Mouse (Mus musculus) forebrain, embryonic 14.5 days (tissue): ENCODE results near the gene Snx21. TPM values are rescaled to one million over a fixed set of nuclear protein-coding genes. Genes with fewer than 3 reads are reported as not detected.
A peak's percentile ranks its signal among the peaks of the same experiment; 100 is the strongest.
"Not testable (repeated sequence)": the region's sequence is repeated elsewhere in the genome, so short reads cannot be mapped to it uniquely, and the experiment has no call there.

Source experiments
- ATAC-seq: fragments of 200-750 bp; cut with Nextera tagmentation; 2 replicates; pipeline ENCODE4 v1.8.0; 2017; ENCODE audit warnings: mild to moderate bottlenecking, moderate library complexity
- DNase-seq: peaks from one replicate; pipeline ENCODE4 v3.0.0-alpha.2; 2015; ENCODE audit warnings: low spot score
- H3K27ac ChIP-seq: fragments of 300-500 bp; sonication (generic); 2 replicates; pipeline ENCODE4 v1.5.1; 2014; ENCODE audit warnings: low read depth, mild to moderate bottlenecking, control low read depth, low read length, moderate library complexity
- H3K27me3 ChIP-seq: fragments of 300-500 bp; sonication (generic); replicated peaks from 2 replicates; pipeline ENCODE4 v1.6.1; 2014; ENCODE audit warnings: low read length, control low read depth, mixed read lengths; ENCODE audit not compliant: control insufficient read depth, insufficient read depth
- H3K36me3 ChIP-seq: fragments of 300-500 bp; sonication (generic); 2 replicates; pipeline ENCODE4 v1.6.1; 2014; ENCODE audit warnings: low read length, control low read depth; ENCODE audit not compliant: control insufficient read depth, insufficient read depth
- H3K4me1 ChIP-seq: fragments of 300-500 bp; sonication (generic); 2 replicates; pipeline ENCODE4 v1.6.1; 2014; ENCODE audit warnings: antibody characterized with exemption, low read length, control low read depth; ENCODE audit not compliant: control insufficient read depth, insufficient read depth
- H3K4me2 ChIP-seq: fragments of 300-500 bp; sonication (generic); 2 replicates; pipeline ENCODE4 v1.6.1; 2014; ENCODE audit warnings: mild to moderate bottlenecking, control low read depth, low read length
- H3K4me3 ChIP-seq: fragments of 300-500 bp; sonication (generic); 2 replicates; pipeline ENCODE4 v1.5.1; 2014; ENCODE audit warnings: low read depth, low read length, control low read depth
- H3K9ac ChIP-seq: fragments of 300-500 bp; sonication (generic); 2 replicates; pipeline ENCODE4 v1.6.1; 2014; ENCODE audit warnings: mild to moderate bottlenecking, low read length, control low read depth, moderate library complexity
- H3K9me3 ChIP-seq: fragments of 300-500 bp; sonication (generic); replicated peaks from 2 replicates; pipeline ENCODE4 v1.6.1; 2016; ENCODE audit warnings: low read length, control low read depth, mixed read lengths; ENCODE audit not compliant: control insufficient read depth
- WGBS: fragments of 180-500 bp; shearing (Covaris S2); extraction: QIAGEN DNeasy Blood & Tissue Kit; methylation state at CpG from one replicate; pipeline ENCODE4 v1.1.7; 2014; 5-methylcytosine and 5-hydroxymethylcytosine counted together
- polyA plus RNA-seq: library from polyadenylated mRNA; unstranded; fragments of >200 nt; fragmentation: Nextera tagmentation; extraction: Ambion mirVana; gene quantifications from 2 replicates; pipeline ENCODE4 v1.2.1, GENCODE M21; 2014

Gene Snx21
- polyA plus RNA-seq, 1 experiment from 2014 or later: 20.4 TPM

GRCm38 (mm10) chr2:164794293-164794692 is 8.7 kb downstream of the Snx21 start:
- peaks cover 66% of the 10 kb centered on the region for H3K36me3 ChIP-seq
- peak; percentile 94 for DNase-seq
- no peak overlapping the region for H3K27ac ChIP-seq
- H3K4me1 ChIP-seq: no peaks in the 10 kb centered on the region
- no peak overlapping the region for H3K4me3 ChIP-seq
- peak; percentile 38 for ATAC-seq
- H3K4me2 ChIP-seq: no peak overlapping the region
- H3K9me3 ChIP-seq: no peaks in the 10 kb centered on the region
- no peak overlapping the region for H3K9ac ChIP-seq
- WGBS: 25% methylated on average over 5 of the region's 5 CpGs
- H3K27me3 ChIP-seq: no peaks in the 10 kb centered on the region

- no peaks in the 10 kb centered on the region for H3K4me1 ChIP-seq
- no peak overlapping the region for H3K27ac ChIP-seq
- H3K27me3 ChIP-seq: no peaks in the 10 kb centered on the region
- no peak overlapping the region for H3K9ac ChIP-seq
- H3K4me2 ChIP-seq: no peak overlapping the region
- no peak overlapping the region for H3K4me3 ChIP-seq
- H3K9me3 ChIP-seq: no peaks in the 10 kb centered on the region
- WGBS: 88% methylated on average over 4 of the region's 4 CpGs
- ATAC-seq (no peak), DNase-seq (no peak)
- H3K36me3 ChIP-seq: peaks cover 78% of the 10 kb centered on the region
Observed at GRCm38 (mm10) chr2:164795868-164796267, 10.2 kb downstream of the Snx21 start.

GRCm38 (mm10) chr2:164798554-164798953 is 12.9 kb downstream of the Snx21 start:
- H3K36me3 ChIP-seq: peaks cover 56% of the 10 kb centered on the region
- not testable (repeated sequence) for H3K4me3 ChIP-seq, H3K4me1 ChIP-seq, H3K9ac ChIP-seq, H3K4me2 ChIP-seq, H3K27me3 ChIP-seq, ATAC-seq, H3K27ac ChIP-seq, H3K9me3 ChIP-seq
- peak; percentile 28 for DNase-seq
- 82% methylated on average over 6 of the region's 6 CpGs for WGBS

- ATAC-seq (no peak), DNase-seq (no peak)
- no peaks in the 10 kb centered on the region for H3K27me3 ChIP-seq
- H3K4me2 ChIP-seq: no peak overlapping the region
- H3K27ac ChIP-seq: no peak overlapping the region
- no peaks in the 10 kb centered on the region for H3K9me3 ChIP-seq
- H3K4me1 ChIP-seq: peaks cover 5% of the 10 kb centered on the region; the same call in 1 of the 2 replicates
- H3K36me3 ChIP-seq: peaks cover 43% of the 10 kb centered on the region
- WGBS: 90% methylated on average over 13 of the region's 13 CpGs
- no peak overlapping the region for H3K9ac ChIP-seq
- no peak overlapping the region for H3K4me3 ChIP-seq
Observed at GRCm38 (mm10) chr2:164800252-164801004, 14.8 kb downstream of the Snx21 start.

GRCm38 (mm10) chr2:164803201-164803920 is 17.7 kb downstream of the Snx21 start:
- H3K4me3 ChIP-seq: peak overlapping the region; percentile 77; the same call in 1 of the 2 replicates

GRCm38 (mm10) chr2:164803921-164804313 is 18.3 kb downstream of the Snx21 start:
- Histone ChIP-seq H3K4me3 (peak overlapping the region; percentile 77), H3K9ac (peak overlapping the region; percentile 78), H3K4me1 (peaks cover 8% of the 10 kb centered on the region; the same call in 1 of the 2 replicates), H3K27me3 (no peaks in the 10 kb centered on the region), H3K36me3 (peaks cover 19% of the 10 kb centered on the region; the same call in 1 of the 2 replicates), H3K27ac (no peak overlapping the region), H3K9me3 (no peaks in the 10 kb centered on the region), H3K4me2 (peak overlapping the region; percentile 62)
- WGBS: 55% methylated on average over 1 of the region's 1 CpGs
- ATAC-seq (no peak), DNase-seq (no peak)

More at GRCm38 (mm10) chr2:164803201-164803920, 17.7 kb downstream of the Snx21 start:
- WGBS: 91% methylated on average over 16 of the region's 16 CpGs
- no peak for DNase-seq
- no peak for ATAC-seq
- Histone ChIP-seq H3K4me1 (peaks cover 8% of the 10 kb centered on the region; the same call in 1 of the 2 replicates), H3K9ac (peak overlapping the region; percentile 78), H3K9me3 (no peaks in the 10 kb centered on the region), H3K27me3 (no peaks in the 10 kb centered on the region), H3K4me2 (peak overlapping the region; percentile 62), H3K36me3 (0 out of 2 replicates have a peak, but pooled peaks cover 16% of the 10 kb centered on the region), H3K27ac (no peak overlapping the region)

- no peaks in the 10 kb centered on the region for H3K9me3 ChIP-seq
- peaks cover 8% of the 10 kb centered on the region; the same call in 1 of the 2 replicates for H3K4me1 ChIP-seq
- ATAC-seq (peak; percentile 98), DNase-seq (peak; percentile 99)
- H3K4me3 ChIP-seq: peak within 1 kb of the TSS; percentile 77
- peak within 1 kb of the TSS; percentile 78 for H3K9ac ChIP-seq
- H3K4me2 ChIP-seq: peak within 1 kb of the TSS; percentile 85
- H3K36me3 ChIP-seq: peaks cover 16% of the 10 kb centered on the region; the same call in 1 of the 2 replicates
- peak within 1 kb of the TSS; percentile 74 for H3K27ac ChIP-seq
- no peaks in the 10 kb centered on the region for H3K27me3 ChIP-seq
- under 1% methylated on average over 47 of the region's 47 CpGs for WGBS
Observed at GRCm38 (mm10) chr2:164804533-164805331, 19.1 kb downstream of the Snx21 start, which contains the start of the genes Acot8 and Zswim3. Acot8 (minus strand) TSS chr2:164804882. Zswim3 (plus strand) TSS chr2:164805098.

- DNase-seq: no peak
Observed at GRCm38 (mm10) chr2:164805332-164805718, 19.7 kb downstream of the Snx21 start.

More at GRCm38 (mm10) chr2:164805332-164805718, 19.7 kb downstream of the Snx21 start:
- WGBS: 1% methylated on average over 21 of the region's 21 CpGs
- Histone ChIP-seq H3K4me2 (peak overlapping the region; percentile 85), H3K9me3 (no peaks in the 10 kb centered on the region), H3K4me3 (peak overlapping the region; percentile 77), H3K4me1 (peaks cover 8% of the 10 kb centered on the region; the same call in 1 of the 2 replicates), H3K27ac (peak overlapping the region; percentile 74), H3K9ac (peak overlapping the region; percentile 77), H3K36me3 (peaks cover 11% of the 10 kb centered on the region; the same call in 1 of the 2 replicates), H3K27me3 (no peaks in the 10 kb centered on the region)
- peak; percentile 63; the same call in 1 of the 2 replicates for ATAC-seq
